Mouse (Mus musculus) spleen, postnatal 36 days (tissue): Measurements from ENCODE around the gene 4931440F15Rik.
"Not testable (repeated sequence)": the region's sequence is repeated elsewhere in the genome, so short reads cannot be mapped to it uniquely, and the experiment has no call there.

Source experiments
- DNase-seq, 2 experiments: peaks; one replicate each; pipeline ENCODE4 v3.0.0; 2022; ENCODE audit warnings: low spot score in 2 of 2, mixed read lengths in 1 of 2

4931440F15Rik gene

DNA sequence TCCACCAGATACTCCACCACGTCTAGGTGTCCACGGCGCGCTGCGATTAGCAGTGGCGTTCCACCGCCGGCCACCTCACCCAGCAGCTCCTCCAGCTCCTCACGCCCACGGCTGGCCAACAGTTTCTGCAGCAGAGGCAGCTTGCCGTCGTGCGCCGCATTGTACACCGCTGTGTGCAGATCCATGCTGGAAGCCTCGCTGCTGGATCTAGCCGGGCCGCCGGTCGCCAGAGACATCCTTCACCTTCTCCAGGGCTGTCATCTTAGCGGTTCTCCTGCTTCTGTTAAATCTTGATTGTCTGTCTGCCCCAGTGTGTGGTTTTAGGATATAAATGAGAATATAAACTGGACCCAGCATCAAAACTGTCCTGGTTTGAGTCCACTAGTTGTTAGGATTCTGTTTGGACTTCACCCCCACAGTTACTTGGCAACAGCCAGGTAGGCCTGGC, at the start of gene 4931440F15Rik:
Gene 4931440F15Rik (minus strand): TSS at position 398 of the 448 bp plus-strand sequence.
- not testable (repeated sequence) for DNase-seq

DNA sequence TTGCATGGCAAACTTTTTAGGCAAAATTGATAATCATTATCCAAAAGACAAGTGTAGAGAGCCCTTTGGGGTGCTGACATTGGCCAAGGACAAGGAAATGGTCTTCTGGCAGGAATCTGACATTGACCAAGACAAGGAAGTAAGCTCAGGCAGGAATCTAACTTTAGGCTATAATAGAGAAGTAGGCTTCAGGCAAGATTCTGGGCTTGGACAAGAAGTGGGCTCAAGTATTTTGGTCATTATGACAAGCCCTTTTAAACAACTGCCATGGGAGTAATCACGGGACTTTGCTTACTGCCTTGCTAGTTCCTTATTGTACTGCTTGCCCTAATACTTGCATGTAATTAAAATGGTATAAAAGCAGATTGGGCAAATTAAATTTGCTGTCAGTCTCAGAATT, 49.3 kb upstream of the 4931440F15Rik start:
- not testable (repeated sequence) for DNase-seq

DNA sequence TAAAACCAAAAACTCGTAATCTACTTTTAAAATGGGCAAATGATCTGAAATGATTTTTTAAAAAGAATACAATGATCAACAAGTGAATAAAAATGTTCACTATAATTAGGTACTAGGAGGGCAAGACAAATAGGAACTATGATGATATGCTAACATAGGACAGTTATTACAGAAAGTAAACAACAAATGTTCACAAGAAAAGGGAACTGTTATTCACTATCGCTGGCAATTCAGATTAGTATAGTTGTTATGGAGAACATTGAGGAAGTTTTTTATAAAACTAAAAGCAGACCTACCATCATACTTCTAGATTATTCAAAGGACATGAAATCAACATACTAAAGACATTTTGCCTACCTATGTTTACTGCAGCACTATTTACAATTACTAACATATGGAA, 44.7 kb upstream of the 4931440F15Rik start:
- no peak for DNase-seq

GRCm38 (mm10) chr11:29864269-29864668, 38.8 kb upstream of the 4931440F15Rik start:
- no peak for DNase-seq

GRCm38 (mm10) chr11:29861750-29862397, 36.4 kb upstream of the 4931440F15Rik start:
- no peak for DNase-seq

- no peak for DNase-seq
Observed at GRCm38 (mm10) chr11:29861040-29861439, 35.6 kb upstream of the 4931440F15Rik start.

GRCm38 (mm10) chr11:29840606-29841227, 15.2 kb upstream of the 4931440F15Rik start:
- DNase-seq: no peak

DNA sequence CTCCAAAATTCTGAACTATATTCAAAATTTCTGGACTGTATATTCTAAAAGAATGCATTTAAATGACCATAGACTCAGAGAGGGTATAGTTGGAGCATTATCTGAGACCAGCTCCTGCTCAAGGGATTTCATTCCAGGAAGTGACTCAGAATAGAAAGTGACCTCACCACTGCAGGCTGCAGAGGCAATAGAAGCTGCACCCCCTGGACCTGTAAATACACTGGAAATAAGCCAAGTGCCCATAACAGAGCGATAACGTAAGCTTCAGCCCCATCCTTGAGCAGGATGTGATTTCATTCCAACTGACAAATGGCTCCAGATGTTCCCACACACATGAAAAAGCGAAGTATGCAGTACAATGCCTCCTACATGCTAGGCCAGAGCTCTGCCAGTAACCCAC, 14.3 kb upstream of the 4931440F15Rik start:
- DNase-seq: no peak

DNA sequence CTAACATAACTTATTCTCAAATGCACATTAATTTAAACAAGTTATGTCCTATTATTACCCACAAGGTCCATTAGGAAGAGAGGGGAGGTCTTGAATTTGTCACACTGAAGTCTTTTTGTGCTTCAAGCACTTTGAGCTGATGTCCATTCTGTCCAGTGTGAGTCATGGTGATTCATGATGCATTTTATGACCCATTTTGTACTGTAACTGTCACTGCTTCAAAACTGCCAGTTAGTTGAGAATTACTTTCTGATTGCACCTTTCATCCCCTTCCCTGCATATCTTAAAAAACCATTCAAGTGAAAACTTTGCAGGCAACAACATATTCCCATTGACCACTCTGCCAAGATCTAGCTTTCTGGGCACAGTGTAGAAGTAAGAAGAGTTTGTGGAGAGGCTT, 11.6 kb upstream of the 4931440F15Rik start:
- DNase-seq: no peak

- DNase-seq: no peak
Observed at GRCm38 (mm10) chr11:29827729-29828128, 2.3 kb upstream of the 4931440F15Rik start.

GRCm38 (mm10) chr11:29826001-29826400, 533 bp upstream of the 4931440F15Rik start:
- DNase-seq: no peak

- DNase-seq: not testable (repeated sequence)
Observed at GRCm38 (mm10) chr11:29824474-29825270, 796 bp downstream of the 4931440F15Rik start.

GRCm38 (mm10) chr11:29823141-29823540, 2.3 kb downstream of the 4931440F15Rik start:
- DNase-seq: no peak

DNA sequence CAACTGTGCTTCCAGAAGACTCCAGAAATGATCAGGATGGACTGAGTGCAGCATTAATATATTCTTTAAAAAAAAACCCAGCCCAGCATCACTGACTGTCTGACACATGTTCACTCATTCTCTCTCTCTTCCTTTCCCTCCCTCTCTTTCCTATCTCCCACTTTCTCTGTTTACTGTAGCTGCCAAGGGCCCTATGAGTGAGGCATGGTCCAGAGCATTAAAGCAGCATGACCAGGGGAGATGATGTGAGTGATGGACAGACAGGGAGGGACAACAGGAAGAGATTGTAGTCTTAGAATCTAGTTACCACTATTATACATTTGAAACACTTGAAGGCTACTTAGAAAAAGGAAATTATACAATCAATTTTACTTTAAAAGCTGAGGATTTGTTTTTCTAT, 9.8 kb downstream of the 4931440F15Rik start:
- no peak for DNase-seq

DNA sequence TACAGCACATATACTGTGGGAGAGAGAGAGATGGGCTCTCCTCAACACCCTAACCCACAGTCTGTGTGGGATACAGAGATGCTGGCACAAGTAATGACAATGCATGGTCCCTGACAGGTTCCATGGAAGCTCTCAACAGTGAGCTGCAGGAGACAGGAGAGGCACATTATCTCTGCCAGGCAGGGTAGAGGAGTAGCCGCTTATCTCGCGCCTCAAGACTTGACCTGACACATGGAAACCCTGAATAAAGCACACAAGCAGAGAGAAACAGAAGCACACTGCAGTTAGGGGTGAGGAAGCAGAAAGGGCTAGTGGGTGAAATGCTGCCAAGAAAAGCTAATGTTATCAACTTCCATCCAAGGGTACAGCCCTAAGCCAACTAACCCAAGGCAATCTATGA, 10.2 kb downstream of the 4931440F15Rik start:
- peak; percentile 40 to 73 for DNase-seq

GRCm38 (mm10) chr11:29813267-29813666, 12.2 kb downstream of the 4931440F15Rik start:
- DNase-seq: no peak

DNA sequence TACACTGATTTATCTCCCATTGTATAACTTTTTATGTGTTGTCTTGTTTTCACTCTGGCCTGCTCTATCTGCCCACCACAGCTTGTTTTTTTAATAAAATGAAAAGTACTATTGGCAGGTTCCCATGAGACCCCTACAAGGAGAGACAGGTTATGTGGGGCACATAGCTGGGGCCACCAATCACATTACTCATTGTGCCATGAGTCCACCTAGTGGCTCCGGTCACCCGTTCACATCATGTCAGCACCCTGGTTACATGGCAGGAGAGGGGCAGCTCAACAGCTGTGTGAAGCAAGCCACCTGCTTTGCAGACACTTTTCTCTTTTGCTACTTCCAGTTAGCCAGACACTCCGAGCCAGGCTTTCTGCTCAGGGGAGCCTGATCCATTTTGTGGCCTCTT, 13.0 kb downstream of the 4931440F15Rik start:
- DNase-seq: no peak

- DNase-seq: no peak
Observed at GRCm38 (mm10) chr11:29810324-29810723, 15.1 kb downstream of the 4931440F15Rik start.

DNA sequence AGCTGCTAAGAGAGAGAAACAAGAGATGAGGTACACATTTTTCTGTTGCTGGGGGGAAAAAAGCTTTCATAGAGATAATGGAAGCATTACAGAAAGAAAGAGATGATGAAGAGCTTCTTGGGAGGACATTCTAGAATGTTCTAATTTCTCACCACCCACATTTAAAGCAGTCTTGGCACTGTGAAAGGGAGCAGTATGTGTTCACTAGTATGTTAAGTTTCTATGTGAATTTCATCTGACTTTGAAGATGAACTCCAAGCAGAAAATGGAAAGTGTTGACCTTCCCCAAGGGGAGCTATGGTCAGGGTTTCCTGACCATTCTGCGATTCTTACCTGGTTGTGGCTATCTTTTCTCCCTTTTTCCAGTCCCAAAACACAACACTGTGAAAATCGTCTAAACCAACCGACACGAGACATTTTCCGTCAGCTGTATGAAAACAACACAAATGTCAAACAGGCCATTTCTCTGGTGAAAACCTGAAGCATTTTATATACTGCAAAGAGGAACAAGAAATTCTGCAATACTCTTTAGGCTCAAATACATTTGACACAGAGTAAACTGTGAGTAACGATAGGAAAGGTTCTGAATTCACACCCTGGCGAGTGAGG, 16.4 kb downstream of the 4931440F15Rik start:
- DNase-seq: no peak

DNA sequence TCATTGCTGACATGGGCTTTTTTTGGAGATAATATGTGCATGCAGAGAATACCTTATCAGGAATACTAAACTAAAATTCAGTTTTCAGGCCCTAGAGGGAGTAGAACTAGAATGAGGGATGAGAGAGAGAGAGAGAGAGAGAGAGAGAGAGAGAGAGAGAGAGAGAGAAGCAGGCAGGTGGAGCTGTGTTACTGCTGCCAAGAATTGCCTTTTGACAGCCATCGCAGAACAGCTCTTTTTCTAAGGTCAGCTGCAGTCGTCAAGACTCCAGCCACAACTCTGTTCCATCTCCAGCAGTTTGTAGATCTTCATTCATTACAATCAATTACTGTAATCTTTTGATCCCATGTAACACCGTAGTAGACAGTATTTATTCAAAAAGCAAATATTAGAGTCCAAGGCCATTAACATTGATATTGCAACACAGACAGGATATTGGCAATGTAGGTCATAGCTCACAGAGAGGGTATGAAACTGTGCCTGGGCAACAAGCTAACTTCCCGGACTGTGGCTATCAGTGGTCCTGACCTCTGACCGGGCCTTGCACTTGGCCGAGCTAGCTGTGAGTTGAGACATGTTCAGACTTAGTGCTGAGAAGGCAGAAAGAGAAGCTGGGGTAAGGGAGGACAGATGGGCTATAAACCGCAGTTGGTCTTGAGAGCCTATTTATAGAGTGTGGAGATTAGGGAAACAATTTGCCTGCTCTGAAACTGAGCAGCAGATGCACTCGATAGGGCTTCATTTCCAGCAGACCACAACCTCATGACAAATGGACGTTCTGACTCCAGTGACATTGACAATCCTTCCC, 17.1 kb downstream of the 4931440F15Rik start:
- DNase-seq: peak in 1 of 2 experiments; percentile 13

GRCm38 (mm10) chr11:29807325-29807724, 18.1 kb downstream of the 4931440F15Rik start:
- no peak for DNase-seq
